Mouse (Mus musculus) right cerebral cortex, postnatal 25 days (tissue): ENCODE results near the gene Prdm16.
A peak's percentile ranks its signal among the peaks of the same experiment; 100 is the strongest.

Source experiments
- DNase-seq: peaks from one replicate; pipeline ENCODE4 v3.0.0; 2022

Gene Prdm16

GRCm38 (mm10) chr4:154313622-154313967, 323.1 kb downstream of the Prdm16 start:
- DNase-seq: no peak

- DNase-seq: no peak
These were observed 323.6 kb downstream of the Prdm16 start for GRCm38 (mm10) chr4:154312935-154313621.

- no peak for DNase-seq
These were observed 324.4 kb downstream of the Prdm16 start for GRCm38 (mm10) chr4:154312143-154312812.

GRCm38 (mm10) chr4:154310576-154311262, 326.0 kb downstream of the Prdm16 start:
- no peak for DNase-seq

GRCm38 (mm10) chr4:154309131-154309530, 327.5 kb downstream of the Prdm16 start:
- DNase-seq: no peak

- peak; percentile 27 for DNase-seq
These were observed 335.2 kb downstream of the Prdm16 start, which contains the start of gene Arhgef16 for GRCm38 (mm10) chr4:154301466-154301881. Gene Arhgef16, minus strand, starts transcription at chr4:154301676.

- DNase-seq: no peak
These were observed 337.0 kb downstream of the Prdm16 start for GRCm38 (mm10) chr4:154299541-154300271.

- no peak for DNase-seq
These were observed 338.9 kb downstream of the Prdm16 start for GRCm38 (mm10) chr4:154297761-154298160.

GRCm38 (mm10) chr4:154294262-154294731, 342.4 kb downstream of the Prdm16 start:
- DNase-seq: no peak

- no peak for DNase-seq
These were observed 342.9 kb downstream of the Prdm16 start for GRCm38 (mm10) chr4:154293735-154294201.

GRCm38 (mm10) chr4:154283671-154284070, 353.0 kb downstream of the Prdm16 start:
- DNase-seq: no peak

- no peak for DNase-seq
These were observed 357.2 kb downstream of the Prdm16 start for GRCm38 (mm10) chr4:154279481-154279880.

GRCm38 (mm10) chr4:154273000-154273399, 363.7 kb downstream of the Prdm16 start:
- DNase-seq: no peak

- no peak for DNase-seq
These were observed 367.2 kb downstream of the Prdm16 start for GRCm38 (mm10) chr4:154269520-154269919.

- DNase-seq: no peak
These were observed 369.2 kb downstream of the Prdm16 start for GRCm38 (mm10) chr4:154267511-154267910.
